Mouse (Mus musculus) MEL-GATA-1-ER (cell line): Measurements from ENCODE around the gene Scgb1b29.
"Not testable (repeated sequence)": the region's sequence is repeated elsewhere in the genome, so short reads cannot be mapped to it uniquely, and the experiment has no call there.

Source experiments
- DNase-seq: peaks from one replicate; pipeline ENCODE4 v3.0.0-alpha.2; 2012; ENCODE audit warnings: low read depth; ENCODE audit errors: extremely low read depth

Scgb1b29 gene

DNA sequence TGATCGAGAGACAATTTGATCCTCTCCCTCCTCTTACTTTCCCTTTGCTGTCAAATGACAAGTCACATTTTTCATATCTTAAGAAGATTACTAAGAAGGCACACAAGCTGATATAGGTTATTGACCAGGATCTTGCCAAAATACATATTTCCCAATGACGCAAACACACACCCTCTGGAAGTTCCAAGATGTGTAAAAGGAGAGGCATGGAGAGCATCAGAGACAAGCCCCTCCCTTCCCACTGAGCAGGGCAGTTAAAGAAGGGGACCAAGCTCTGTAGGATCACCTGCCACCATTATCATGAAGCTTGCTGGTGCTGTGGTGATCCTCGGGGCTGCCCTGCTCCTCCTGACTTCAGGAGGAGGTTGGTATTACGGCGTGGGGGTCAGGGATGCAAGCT, at the start of gene Scgb1b29:
Gene Scgb1b29 (plus strand): TSS at position 301 of the 400 bp plus-strand sequence.
- not testable (repeated sequence) for DNase-seq

DNA sequence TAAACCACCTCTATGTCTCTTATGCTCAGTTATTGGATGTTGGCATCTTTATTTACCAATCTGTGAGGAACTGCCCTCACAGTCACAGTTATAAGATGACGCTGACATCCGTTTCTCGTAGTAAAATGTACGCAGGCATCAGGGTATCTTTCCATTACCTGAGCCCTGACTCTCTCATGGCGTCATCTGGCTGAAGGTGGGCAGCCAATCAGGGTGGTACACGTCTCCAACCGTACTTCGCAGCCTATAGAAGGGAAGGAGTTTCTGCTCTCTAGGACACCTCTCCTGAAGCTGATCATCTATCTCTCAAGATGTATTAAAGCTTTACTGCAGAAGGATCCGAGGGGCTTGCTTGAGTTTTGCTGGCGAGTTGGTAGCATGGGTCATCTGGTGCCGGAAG, 12.7 kb upstream of the Scgb1b29 start:
- not testable (repeated sequence) for DNase-seq
